Mouse (Mus musculus) liver, adult 2 months (tissue): Measurements from ENCODE around the gene Tfcp2l1.

Experiments used
- CTCF ChIP-seq: fragments of 200-500 bp; IDR thresholded peaks from 2 replicates; pipeline ENCODE4 v1.5.1; 2011; ENCODE audit warnings: low read depth, low read length, control low read depth
- POLR2A ChIP-seq: fragments of 200-500 bp; IDR thresholded peaks from 2 replicates; pipeline ENCODE4 v1.6.1; 2011; ENCODE audit warnings: low read length, control low read depth; ENCODE audit not compliant: insufficient read depth; ENCODE audit errors: extremely low read depth

DNA sequence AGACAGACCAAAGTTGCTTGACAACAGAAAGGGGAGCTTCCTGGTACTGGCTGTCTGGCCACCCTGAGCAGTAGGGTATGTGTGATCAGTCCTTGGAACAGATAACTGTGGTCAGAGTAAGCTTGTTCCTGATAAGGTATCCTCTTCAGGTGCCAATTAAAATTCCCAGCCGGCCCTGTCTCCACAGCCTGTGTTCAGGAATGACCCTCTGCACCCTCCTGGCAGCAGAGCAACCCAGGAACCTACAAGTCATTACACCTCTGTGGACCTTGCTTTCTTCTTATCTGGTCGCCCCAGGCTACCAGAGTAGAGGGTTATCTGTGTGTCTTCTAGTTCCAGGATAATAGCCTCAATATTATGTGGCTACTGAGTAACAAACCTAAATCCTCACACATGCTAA, 32.4 kb upstream of the Tfcp2l1 start:
- no peak for TF ChIP-seq POLR2A
- TF ChIP-seq CTCF = no peak
